Mouse (Mus musculus) MEL (cell line): ENCODE results near the gene Zfp384.

Experiments
- CHD2 ChIP-seq: IDR thresholded peaks from 2 replicates; pipeline ENCODE4 v1.6.1; 2011; ENCODE audit warnings: low read length, improper control_type of control experiment
- CTCF ChIP-seq, 3 experiments: IDR thresholded peaks in 2 of 3; conservative IDR thresholded peaks in 1 of 3; 2 replicates each; pipeline ENCODE4 v1.5.1; 2011 to 2012; ENCODE audit warnings: low read length in 3 of 3, low read depth in 2 of 3, mild to moderate bottlenecking in 2 of 3, improper control_type of control experiment in 1 of 3, inconsistent platforms in 1 of 3, mixed read lengths in 1 of 3, moderate library complexity in 1 of 3; ENCODE audit not compliant: control insufficient read depth in 1 of 3, insufficient read depth in 1 of 3, poor library complexity in 1 of 3, severe bottlenecking in 1 of 3
- EP300 ChIP-seq, 2 experiments: IDR thresholded peaks; 2 replicates each; pipeline ENCODE4 v1.6.1; 2011; ENCODE audit warnings: improper control_type of control experiment in 2 of 2, low read length in 2 of 2, low read depth in 1 of 2, mild to moderate bottlenecking in 1 of 2
- ETS1 ChIP-seq: IDR thresholded peaks from 2 replicates; pipeline ENCODE4 v1.6.1; 2012; ENCODE audit warnings: low read depth, mild to moderate bottlenecking, inconsistent platforms, low read length, improper control_type of control experiment, moderate library complexity
- GATA1 ChIP-seq: IDR thresholded peaks from 2 replicates; pipeline ENCODE4 v1.6.1; 2011; ENCODE audit warnings: low read depth, low read length, improper control_type of control experiment
- JUND ChIP-seq: IDR thresholded peaks from 2 replicates; pipeline ENCODE4 v1.6.1; 2011; ENCODE audit warnings: low read depth, mild to moderate bottlenecking, improper control_type of control experiment, low read length
- MXI1 ChIP-seq: IDR thresholded peaks from 2 replicates; pipeline ENCODE4 v1.6.1; 2011; ENCODE audit warnings: mild to moderate bottlenecking, low read depth, low read length, improper control_type of control experiment
- POLR2A ChIP-seq, 2 experiments: IDR thresholded peaks; 2 replicates each; pipeline ENCODE4 v1.6.1; 2011 to 2012; ENCODE audit warnings: low read length in 2 of 2, mild to moderate bottlenecking in 2 of 2, control low read depth in 1 of 2, improper control_type of control experiment in 1 of 2, low read depth in 1 of 2, moderate library complexity in 1 of 2; ENCODE audit not compliant: control insufficient read depth in 1 of 2, insufficient read depth in 1 of 2, poor library complexity in 1 of 2
- SMC3 ChIP-seq: IDR thresholded peaks from 2 replicates; pipeline ENCODE4 v1.6.1; 2011; ENCODE audit warnings: low read depth, low read length, improper control_type of control experiment
- TBP ChIP-seq: IDR thresholded peaks from 2 replicates; pipeline ENCODE4 v1.8.0; 2011; ENCODE audit warnings: low read depth, low read length, improper control_type of control experiment
- UBTF ChIP-seq: IDR thresholded peaks from 2 replicates; pipeline ENCODE4 v1.6.1; 2012; ENCODE audit warnings: low read depth, mild to moderate bottlenecking, inconsistent platforms, low read length, improper control_type of control experiment, moderate library complexity, borderline replicate concordance; ENCODE audit not compliant: insufficient read depth
- ZNF384 ChIP-seq: IDR thresholded peaks from 2 replicates; pipeline ENCODE4 v1.6.1; 2012; ENCODE audit warnings: low read depth, mild to moderate bottlenecking, inconsistent platforms, low read length, improper control_type of control experiment

- no peak for TF ChIP-seq UBTF
- TF ChIP-seq CTCF (IDR thresholded peaks at IDR 0.05 in 2 of 3, conservative IDR thresholded peaks at IDR 0.05 in 1 of 3; ENCODE audit: control insufficient read depth in 1 of 3, insufficient read depth in 1 of 3, low read depth in 2 of 3, low read length in 3 of 3, poor library complexity in 1 of 3, severe bottlenecking in 1 of 3): no peak
- no peak for TF ChIP-seq GATA1
- TF ChIP-seq SMC3: no peak
- TF ChIP-seq CHD2: no peak
- TF ChIP-seq JUND: no peak
- no peak for TF ChIP-seq ETS1
- TF ChIP-seq MXI1: no peak
- no peak for TF ChIP-seq ZNF384
- TF ChIP-seq EP300 (IDR thresholded peaks at IDR 0.05; ENCODE audit: low read depth in 1 of 2, low read length in 2 of 2): no peak
- TF ChIP-seq POLR2A (IDR thresholded peaks at IDR 0.05; ENCODE audit: control insufficient read depth in 1 of 2, insufficient read depth in 1 of 2, low read depth in 1 of 2, low read length in 2 of 2, poor library complexity in 1 of 2): no peak
- no peak for TF ChIP-seq TBP
Observed at GRCm38 (mm10) chr6:124992241-124992640, 16.7 kb upstream of the Zfp384 start.
